Mouse (Mus musculus) adrenal gland, postnatal 14 days (tissue): Measurements from ENCODE around the gene Runx1. TPM values are rescaled to one million over a fixed set of nuclear protein-coding genes. Genes with fewer than 3 reads are reported as not detected.
A peak's percentile ranks its signal among the peaks of the same experiment; 100 is the strongest.

Experiments used
- DNase-seq: peaks from one replicate; pipeline ENCODE4 v3.0.0; 2021; ENCODE audit warnings: mixed read lengths
- long read RNA-seq, 2 experiments: library from polyadenylated mRNA; stranded (forward); transcript quantifications; one replicate each; pipeline ENCODE4 v2.0.0; 2021
- total RNA-seq: library from RNA; stranded (reverse); gene quantifications from 2 replicates; pipeline ENCODE4 v1.2.3, GENCODE M21; 2021

The Runx1 gene
- total RNA-seq: 4.7 and 9.5 TPM in 2 replicates
- long read RNA-seq, experiment 1, partial matches to known transcripts: 0 of 1 reads
- long read RNA-seq, experiment 1, other reads (novel, unspliced or antisense): 1 of 1 reads
- long read RNA-seq, experiment 2: 0 reads

GRCm38 (mm10) chr16:92825908-92826650 lies at the start of gene Runx1:
Gene Runx1, minus strand, starts transcription at chr16:92826149.
- peak; percentile 27 for DNase-seq

GRCm38 (mm10) chr16:92874015-92874414 lies 48.1 kb upstream of the Runx1 start:
- no peak for DNase-seq

GRCm38 (mm10) chr16:92871728-92872127 lies 45.8 kb upstream of the Runx1 start:
- DNase-seq: no peak

GRCm38 (mm10) chr16:92868550-92868949 lies 42.6 kb upstream of the Runx1 start:
- no peak for DNase-seq

GRCm38 (mm10) chr16:92867261-92867935 lies 41.4 kb upstream of the Runx1 start:
- DNase-seq: no peak

GRCm38 (mm10) chr16:92865314-92865713 lies 39.4 kb upstream of the Runx1 start:
- no peak for DNase-seq

- no peak for DNase-seq
Measured at GRCm38 (mm10) chr16:92864191-92864590, 38.2 kb upstream of the Runx1 start.

- no peak for DNase-seq
Measured at GRCm38 (mm10) chr16:92863179-92863578, 37.2 kb upstream of the Runx1 start.

GRCm38 (mm10) chr16:92862430-92862829 lies 36.5 kb upstream of the Runx1 start:
- DNase-seq: no peak

- no peak for DNase-seq
Measured at GRCm38 (mm10) chr16:92861571-92861970, 35.6 kb upstream of the Runx1 start.

GRCm38 (mm10) chr16:92860649-92861048 lies 34.7 kb upstream of the Runx1 start:
- DNase-seq: no peak

- no peak for DNase-seq
Measured at GRCm38 (mm10) chr16:92856779-92857178, 30.8 kb upstream of the Runx1 start.

GRCm38 (mm10) chr16:92852276-92852675 lies 26.3 kb upstream of the Runx1 start:
- DNase-seq: no peak

GRCm38 (mm10) chr16:92850416-92850815 lies 24.5 kb upstream of the Runx1 start:
- no peak for DNase-seq

- peak; percentile 36 for DNase-seq
Measured at GRCm38 (mm10) chr16:92847762-92848300, 21.9 kb upstream of the Runx1 start.

GRCm38 (mm10) chr16:92845244-92846225 lies 19.6 kb upstream of the Runx1 start:
- DNase-seq: no peak

- no peak for DNase-seq
Measured at GRCm38 (mm10) chr16:92838709-92839108, 12.8 kb upstream of the Runx1 start.

- no peak for DNase-seq
Measured at GRCm38 (mm10) chr16:92831341-92831740, 5.4 kb upstream of the Runx1 start.

GRCm38 (mm10) chr16:92830479-92830878 lies 4.5 kb upstream of the Runx1 start:
- DNase-seq: no peak

GRCm38 (mm10) chr16:92828308-92828862 lies 2.4 kb upstream of the Runx1 start:
- DNase-seq: no peak

GRCm38 (mm10) chr16:92827663-92828307 lies 1.8 kb upstream of the Runx1 start:
- DNase-seq: peak; percentile 68
